8 mouse cellular contexts compared by ENCODE assay signal in genomic region chr4:134543261-134543660, GRCm38 (mm10). TPM values are rescaled to one million over a fixed set of nuclear protein-coding genes. Genes with fewer than 3 reads are reported as not detected.
A peak's percentile ranks its signal among the peaks of the same experiment; 100 is the strongest.
DNase-seq lines count a peak whose midpoint lies in the region; ATAC-seq lines count a peak whose summit lies in the region.

No protein-coding gene starts in this region.

- 9% methylated on average over 5 of the region's 5 CpGs for WGBS in intestine, embryonic 14.5 days
- WGBS in midbrain, embryonic 10.5 days, result 26% methylated on average over 5 of the region's 5 CpGs

- no peaks in the 10 kb centered on the region for H3K27me3 ChIP-seq in intestine, embryonic 14.5 days (replicated peaks; ENCODE audit: control insufficient read depth, insufficient read depth, low read length)
- H3K27me3 ChIP-seq in midbrain, embryonic 10.5 days (ENCODE audit: low read depth, poor library complexity, severe bottlenecking), result no peaks in the 10 kb centered on the region

- ATAC-seq in intestine, embryonic 14.5 days (replicated peaks; ENCODE audit: low FRiP score, low TSS enrichment, low read depth), result peak; percentile 76

- peaks cover 71% of the 10 kb centered on the region for H3K36me3 ChIP-seq in intestine, embryonic 14.5 days (ENCODE audit: control insufficient read depth, insufficient read depth, low read length)
- H3K36me3 ChIP-seq in midbrain, embryonic 10.5 days, result peaks cover 99% of the 10 kb centered on the region

- no peak overlapping the region for H3K4me2 ChIP-seq in intestine, embryonic 14.5 days (ENCODE audit: low read length)

- H3K9me3 ChIP-seq in intestine, embryonic 14.5 days (ENCODE audit: control insufficient read depth, low read length), result no peaks in the 10 kb centered on the region
- H3K9me3 ChIP-seq in midbrain, embryonic 10.5 days (replicated peaks), result no peaks in the 10 kb centered on the region

- peaks cover 4% of the 10 kb centered on the region for H3K4me1 ChIP-seq in intestine, embryonic 14.5 days (replicated peaks; ENCODE audit: control insufficient read depth, insufficient read depth, low read length)
- H3K4me1 ChIP-seq in midbrain, embryonic 10.5 days, result peaks cover 13% of the 10 kb centered on the region

- H3K9ac ChIP-seq in intestine, embryonic 14.5 days (ENCODE audit: low read length), result no peak overlapping the region

- peak; percentile 92 to 97 for DNase-seq in adrenal gland, adult (ENCODE audit: inconsistent age in 2 of 2, low spot score in 1 of 2)
- peak; percentile 91 for DNase-seq in embryo, embryonic 10.5 days (ENCODE audit: low spot score)
- DNase-seq in gastrocnemius, postnatal 25 days, result peak; percentile 81
- DNase-seq in intestine, embryonic 14.5 days (ENCODE audit: low spot score), result peak; percentile 100
- DNase-seq in left cerebral cortex, postnatal 14 days (ENCODE audit: low spot score in 2 of 2), result peak; percentile 94 to 96
- peak; percentile 90 for DNase-seq in midbrain, embryonic 10.5 days (ENCODE audit: low spot score)
- DNase-seq in right cerebral cortex, postnatal 4 days, result peak; percentile 98
- peak; percentile 81 for DNase-seq in yolk sac, embryonic 10.5 days (ENCODE audit: low spot score)

- intact Hi-C loops in left cerebral cortex, postnatal 14 days (cut with DNase I), result loop anchor here (2.0 to 10.0 kb wide), 3 partner anchors 172 to 332 kb away; no protein-coding TSS in a partner anchor

- H3K4me3 ChIP-seq in intestine, embryonic 14.5 days (ENCODE audit: low read depth, low read length), result no peak overlapping the region
- no peak overlapping the region for H3K4me3 ChIP-seq in midbrain, embryonic 10.5 days

- no peak overlapping the region for H3K27ac ChIP-seq in intestine, embryonic 14.5 days (ENCODE audit: low read depth)
- no peak overlapping the region for H3K27ac ChIP-seq in midbrain, embryonic 10.5 days (replicated peaks)

RNA-seq across cellular contexts. Expression of gene Mtfr1l, which starts 8.1 kb away (rescaled TPM):
- total RNA-seq in gastrocnemius, postnatal 25 days (2021), result 100 to 1,000 TPM; 120 to 122 TPM
- 109 and 117 TPM in 2 replicates for polyA plus RNA-seq in intestine, embryonic 14.5 days (2014; fragmentation: Nextera tagmentation; extraction: Ambion mirVana)
- total RNA-seq in left cerebral cortex, postnatal 14 days (2021), result 10 to 100 TPM; 69.4 to 71.9 TPM
- polyA plus RNA-seq in midbrain, embryonic 10.5 days (2016; fragmentation: Nextera tagmentation; extraction: Ambion mirVana), result 120 and 127 TPM in 2 replicates

RNA-seq across cellular contexts. Expression of gene Selenon, which starts 8.7 kb away (rescaled TPM):
- total RNA-seq in gastrocnemius, postnatal 25 days (2021), result 1 to 10 TPM; 6.5 to 7.2 TPM
- 14.7 and 15.6 TPM in 2 replicates for polyA plus RNA-seq in intestine, embryonic 14.5 days (2014; fragmentation: Nextera tagmentation; extraction: Ambion mirVana)
- total RNA-seq in left cerebral cortex, postnatal 14 days (2021), result 10 to 100 TPM; 19.2 to 20.1 TPM
- polyA plus RNA-seq in midbrain, embryonic 10.5 days (2016; fragmentation: Nextera tagmentation; extraction: Ambion mirVana), result 8.4 and 8.6 TPM in 2 replicates

RNA-seq across cellular contexts. Expression of gene Aunip, which starts 32.5 kb away (rescaled TPM):
- not detected for total RNA-seq in gastrocnemius, postnatal 25 days (2021)
- 7.8 and 8.2 TPM in 2 replicates for polyA plus RNA-seq in intestine, embryonic 14.5 days (2014; fragmentation: Nextera tagmentation; extraction: Ambion mirVana)
- total RNA-seq in left cerebral cortex, postnatal 14 days (2021), result under 1 TPM; 0.53 to 0.55 TPM
- 25.5 and 28.6 TPM in 2 replicates for polyA plus RNA-seq in midbrain, embryonic 10.5 days (2016; fragmentation: Nextera tagmentation; extraction: Ambion mirVana)

RNA-seq across cellular contexts. Expression of gene Paqr7, which starts 46.8 kb away (rescaled TPM):
- total RNA-seq in gastrocnemius, postnatal 25 days (2021), result 1 to 10 TPM; 2.3 to 4.9 TPM
- polyA plus RNA-seq in intestine, embryonic 14.5 days (2014; fragmentation: Nextera tagmentation; extraction: Ambion mirVana), result 1.3 and 2.1 TPM in 2 replicates
- total RNA-seq in left cerebral cortex, postnatal 14 days (2021), result 10 to 100 TPM; 54.6 to 55.8 TPM
- polyA plus RNA-seq in midbrain, embryonic 10.5 days (2016; fragmentation: Nextera tagmentation; extraction: Ambion mirVana), result 3.5 and 3.6 TPM in 2 replicates
